Mouse (Mus musculus) layer of hippocampus, postnatal 14 days (tissue): ENCODE measurements around the gene Rims1. TPM values are rescaled to one million over a fixed set of nuclear protein-coding genes. Genes with fewer than 3 reads are reported as not detected.

Experiments
- DNase-seq, 2 experiments: peaks; one replicate each; pipeline ENCODE4 v3.0.0; 2021 to 2022; ENCODE audit warnings: low spot score in 2 of 2, mixed read lengths in 1 of 2
- total RNA-seq, 2 experiments: library from RNA; stranded (reverse); gene quantifications; 2 replicates each; pipeline ENCODE4 v1.2.3; 2021

Rims1 gene
- total RNA-seq, 2 experiments from 2014 or later, result 241 to 261 TPM

DNA sequence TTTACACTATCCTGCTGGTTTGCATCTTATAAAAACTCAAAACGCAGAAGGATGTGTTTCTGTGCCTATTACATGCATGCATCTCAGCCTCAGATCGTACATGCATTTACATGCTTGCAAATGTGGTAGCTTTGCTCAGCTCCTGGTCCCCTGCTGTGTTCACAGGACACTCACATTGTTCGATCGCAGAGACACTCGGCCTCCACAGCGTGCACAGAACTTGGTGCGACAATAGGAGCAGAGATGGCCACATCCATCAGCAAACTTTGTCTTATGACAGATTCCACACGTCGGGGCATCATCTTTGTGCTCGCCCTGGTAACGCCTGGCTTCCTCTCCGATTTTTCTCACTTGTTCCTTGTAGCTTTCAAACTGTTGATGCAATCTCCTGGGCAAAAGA, 209.6 kb downstream of the Rims1 start:
- DNase-seq, result no peak

DNA sequence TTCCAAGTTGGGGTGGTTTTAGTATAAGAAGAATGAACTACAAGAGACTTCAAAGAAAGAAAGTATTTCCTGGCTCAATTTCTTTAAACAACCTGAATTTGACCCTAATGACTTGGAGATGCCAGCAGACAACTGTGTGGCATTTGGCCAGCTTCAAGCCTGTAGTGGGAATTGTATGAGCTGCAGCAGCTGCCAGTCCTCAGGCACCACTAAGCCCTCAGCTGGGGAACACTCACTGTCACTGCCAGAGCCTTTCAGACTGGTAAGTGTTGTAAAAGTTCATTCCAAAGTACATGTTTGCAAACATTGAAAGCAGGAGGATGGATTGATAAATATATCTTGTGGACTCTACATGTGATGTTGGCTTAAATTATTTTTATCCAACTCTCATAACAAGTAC, 211.0 kb downstream of the Rims1 start:
- no peak for DNase-seq

DNA sequence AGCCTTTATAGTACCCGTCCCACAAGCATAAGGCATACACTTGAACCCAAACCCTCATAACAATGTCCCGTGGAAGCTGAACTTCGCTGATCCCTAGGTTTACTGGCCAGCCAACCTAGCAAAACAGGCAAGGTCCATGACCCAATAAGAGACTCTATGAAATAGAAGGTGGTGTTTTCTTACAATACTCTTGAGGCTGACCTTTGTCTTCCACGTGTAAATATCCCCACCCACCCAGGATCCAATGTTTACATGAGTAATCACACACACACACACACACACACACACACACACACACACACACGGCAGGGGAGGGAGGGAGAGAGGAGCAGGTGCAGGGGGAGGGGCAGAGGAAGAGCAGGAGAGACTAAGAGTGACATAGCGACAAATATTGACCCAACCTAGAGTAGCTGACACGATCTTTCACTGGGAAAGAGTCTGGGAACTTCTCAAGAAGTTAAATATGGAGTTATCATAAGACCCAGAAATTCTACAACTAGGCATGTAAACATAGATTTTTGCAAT, 217.9 kb downstream of the Rims1 start:
- no peak for DNase-seq

DNA sequence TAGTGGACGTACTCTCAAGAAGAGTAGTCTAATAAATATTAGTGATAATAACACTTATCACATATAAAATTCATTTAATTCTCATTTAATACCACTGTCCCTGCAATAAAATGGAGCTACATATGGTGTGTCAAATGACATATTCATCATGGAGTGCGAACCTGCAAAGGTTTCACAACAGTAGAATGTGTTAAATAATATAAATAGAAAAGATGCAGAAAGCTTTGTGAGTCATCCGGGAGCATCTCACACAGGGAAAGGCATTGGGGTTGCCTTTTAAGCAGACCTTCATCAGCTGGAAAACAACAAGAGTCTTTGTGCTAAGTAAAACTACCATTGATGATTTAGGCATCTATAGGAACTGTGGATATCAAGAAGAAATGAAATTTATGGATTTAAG, 220.2 kb downstream of the Rims1 start:
- DNase-seq, result no peak

DNA sequence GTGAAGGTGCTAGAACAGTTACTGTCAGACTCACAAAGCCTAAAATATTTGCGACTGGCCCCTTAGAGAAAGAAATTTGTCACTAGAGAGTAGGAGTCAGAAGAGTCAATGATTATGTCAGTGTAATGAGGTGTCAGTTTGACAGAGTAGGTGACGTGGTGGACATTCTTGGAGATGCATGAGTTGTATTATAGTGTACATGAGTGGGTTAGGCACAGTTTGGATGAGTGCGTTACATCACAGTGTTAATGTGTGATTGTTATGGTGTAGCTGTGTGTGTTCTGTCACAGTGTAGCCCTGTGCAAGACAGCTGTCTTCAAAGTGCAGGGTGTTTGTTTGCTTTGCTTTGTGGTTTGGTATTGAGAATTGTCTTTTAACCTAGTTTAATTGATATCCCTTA, 226.3 kb downstream of the Rims1 start:
- DNase-seq, result no peak

DNA sequence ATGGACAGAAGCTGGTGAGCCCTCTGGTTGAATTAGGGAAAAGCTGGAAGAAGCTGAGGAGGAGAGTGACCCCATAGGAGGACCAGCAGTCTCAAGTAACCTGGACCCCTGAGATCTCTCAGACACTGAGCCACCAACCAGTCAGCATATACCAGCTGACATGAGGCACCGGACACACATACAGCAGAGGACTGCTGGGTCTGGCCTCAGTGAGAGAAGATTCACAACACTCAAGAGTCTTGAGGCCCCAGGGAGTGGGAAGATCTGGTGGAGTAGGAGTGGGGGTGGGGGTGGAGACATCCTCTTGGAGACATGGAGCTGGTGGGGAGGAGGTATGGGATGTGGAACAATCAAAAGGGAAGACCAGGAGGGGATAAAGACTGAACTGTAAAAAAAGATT, 233.1 kb downstream of the Rims1 start:
- no peak for DNase-seq

DNA sequence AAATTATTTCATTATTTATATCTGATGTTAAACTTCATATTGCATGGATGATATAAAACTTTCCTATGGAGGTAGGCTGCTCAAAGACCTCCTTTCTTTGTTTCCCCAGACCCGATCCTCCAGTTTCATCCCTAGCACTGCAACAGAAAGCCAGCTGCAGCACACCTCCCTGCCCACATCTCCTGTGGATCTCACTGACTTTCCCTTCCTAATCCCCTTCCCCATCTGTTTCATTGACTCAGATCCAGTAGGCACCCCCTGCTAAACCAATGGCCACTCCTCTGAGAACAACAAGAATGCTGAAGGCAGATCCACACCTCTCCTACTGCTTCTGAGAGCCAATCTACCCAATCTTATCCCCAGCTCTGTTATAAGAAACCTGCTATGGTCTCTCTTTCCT, 259.5 kb downstream of the Rims1 start:
- no peak for DNase-seq

DNA sequence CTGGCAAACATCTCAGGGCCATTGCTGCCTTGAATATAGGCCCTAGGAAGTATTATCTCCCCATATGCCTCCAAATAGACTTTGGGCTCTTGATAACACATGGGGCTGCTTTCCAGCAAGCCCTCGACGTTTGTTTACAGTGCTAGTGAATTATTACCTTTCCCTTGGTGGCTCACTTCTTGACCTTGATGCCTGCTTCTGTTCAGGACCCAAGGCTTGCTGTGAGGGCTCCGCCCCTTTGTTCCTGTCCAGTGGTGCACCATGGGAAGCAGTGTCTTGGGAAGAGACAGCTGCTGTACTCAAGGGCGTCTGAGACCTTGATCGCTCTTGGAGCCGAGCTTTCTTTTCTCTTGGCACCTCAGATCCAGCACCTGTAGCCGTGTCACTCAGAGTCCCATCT, 267.7 kb downstream of the Rims1 start:
- DNase-seq, result no peak

DNA sequence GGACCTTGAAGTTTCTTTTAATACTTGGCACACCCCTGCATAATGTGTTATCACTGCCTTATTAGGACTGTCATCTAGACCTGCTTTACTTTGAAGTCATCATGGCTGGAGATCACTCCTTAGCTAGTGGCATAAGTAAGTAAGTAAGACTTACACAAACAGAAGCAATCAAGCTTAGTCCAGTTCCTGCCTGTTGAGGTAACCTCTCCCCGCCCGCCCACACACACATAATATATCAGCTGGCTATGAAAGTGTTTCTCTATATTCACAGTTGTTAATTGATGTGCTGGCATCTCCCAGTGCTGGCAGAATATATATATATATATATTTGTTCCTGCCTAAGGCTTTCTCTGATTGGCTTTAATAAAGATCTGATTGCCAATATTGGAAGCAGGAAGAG, 269.0 kb downstream of the Rims1 start:
- DNase-seq, result no peak

DNA sequence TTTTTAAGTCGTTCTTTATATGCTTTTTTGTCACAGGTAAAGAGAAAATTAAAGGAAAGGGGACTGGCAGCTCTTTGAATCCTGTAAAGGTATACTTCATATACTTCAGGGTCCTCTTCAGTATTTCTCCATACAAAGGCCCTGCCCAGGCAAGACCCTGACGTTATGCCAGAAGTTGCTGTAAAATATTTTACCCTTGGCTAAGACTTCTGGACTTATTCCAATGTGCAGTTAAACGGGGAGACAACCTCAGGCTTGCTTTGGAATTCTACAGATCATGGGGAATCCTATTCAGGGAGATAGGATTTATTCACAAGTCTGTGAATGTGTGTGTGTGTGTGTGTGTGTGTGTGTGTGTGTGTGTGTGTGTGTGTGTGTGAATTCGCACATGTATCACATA, 270.7 kb downstream of the Rims1 start:
- no peak for DNase-seq

DNA sequence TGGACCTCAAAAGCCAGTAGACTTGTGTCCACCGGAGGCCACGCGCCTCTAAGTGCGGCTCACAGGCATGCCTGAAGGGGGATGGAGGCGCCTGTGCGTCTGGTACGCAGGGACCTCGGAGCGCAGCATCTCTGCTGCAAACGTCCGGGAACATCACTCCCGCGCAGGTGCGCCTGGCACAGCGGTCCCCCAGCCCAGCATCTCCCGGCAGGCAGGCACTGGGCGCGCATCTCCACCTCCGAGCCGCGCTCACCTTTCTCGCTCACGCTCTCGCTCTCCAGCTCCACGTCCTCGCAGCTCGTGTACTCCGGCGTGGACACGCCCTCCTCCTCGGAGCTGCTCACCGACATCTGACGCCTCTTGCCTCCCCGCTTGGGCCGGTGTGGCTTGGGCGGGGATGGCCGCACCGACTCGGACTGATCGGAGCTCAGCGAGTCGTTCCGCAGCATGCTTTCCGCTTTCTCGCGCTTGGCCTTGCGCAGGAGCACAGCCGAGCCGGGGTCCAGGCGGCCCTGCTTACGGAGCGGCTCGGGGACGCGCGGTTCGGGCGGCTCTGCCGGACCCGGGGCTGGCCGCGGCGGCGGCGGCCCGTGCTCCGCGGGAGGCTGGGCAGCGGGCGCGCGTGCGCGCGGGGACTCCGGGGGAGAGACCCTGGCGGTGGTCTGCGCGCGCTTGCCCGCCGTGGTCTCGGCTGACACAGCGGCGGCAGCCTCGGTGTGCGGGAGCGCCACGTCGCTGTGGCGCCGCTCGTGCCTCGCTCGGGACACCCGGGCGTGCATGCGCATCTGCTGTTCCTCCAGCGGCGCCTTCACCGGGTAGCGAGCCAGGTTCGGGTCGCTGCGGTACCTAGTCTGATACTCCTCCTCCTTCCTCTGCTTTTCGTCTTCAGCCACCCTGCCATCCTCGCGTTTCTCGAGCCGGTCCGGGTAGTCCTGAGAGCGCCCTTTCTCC, 272.4 kb downstream of the Rims1 start:
- peak; percentile 29 to 36 for DNase-seq

DNA sequence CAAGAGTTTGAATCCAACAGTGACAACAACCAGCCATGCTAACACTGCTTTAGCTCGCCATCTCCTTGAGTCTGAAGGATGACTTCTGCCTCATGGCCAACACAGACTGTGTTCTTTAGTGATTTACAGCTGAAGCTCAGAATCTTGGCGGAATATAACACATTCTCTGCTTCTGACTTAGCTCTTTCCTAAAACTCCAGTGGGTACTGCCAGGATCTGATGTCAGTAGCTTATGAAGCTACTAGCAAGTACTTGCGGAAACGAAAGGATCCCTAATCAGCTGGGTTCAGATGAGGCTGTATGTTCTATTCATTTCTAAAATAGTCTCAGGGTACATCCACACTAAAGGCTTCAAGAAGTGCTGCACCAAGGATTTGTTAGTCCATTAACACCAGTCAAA, 290.7 kb downstream of the Rims1 start:
- DNase-seq, result peak in 1 of 2 experiments; percentile 24

DNA sequence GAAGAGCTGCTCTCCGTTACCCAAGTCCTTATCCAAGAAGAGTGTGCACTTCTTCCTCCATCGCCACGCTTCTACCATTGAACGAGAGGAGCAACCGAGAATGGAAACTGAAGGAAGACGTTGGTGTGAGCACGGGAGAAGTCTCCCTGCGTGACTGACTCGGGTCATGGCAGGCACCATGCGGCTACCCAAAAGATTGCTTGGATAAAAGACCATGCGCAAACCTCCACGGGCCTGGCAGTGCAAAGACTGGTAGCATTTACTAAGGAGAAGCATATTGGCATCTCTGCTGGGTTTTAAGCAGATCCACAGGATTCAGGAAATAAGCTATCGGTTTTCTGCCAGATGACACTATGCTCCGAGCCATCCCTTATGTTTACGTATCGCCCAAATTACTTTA, 293.4 kb downstream of the Rims1 start:
- DNase-seq, result no peak

DNA sequence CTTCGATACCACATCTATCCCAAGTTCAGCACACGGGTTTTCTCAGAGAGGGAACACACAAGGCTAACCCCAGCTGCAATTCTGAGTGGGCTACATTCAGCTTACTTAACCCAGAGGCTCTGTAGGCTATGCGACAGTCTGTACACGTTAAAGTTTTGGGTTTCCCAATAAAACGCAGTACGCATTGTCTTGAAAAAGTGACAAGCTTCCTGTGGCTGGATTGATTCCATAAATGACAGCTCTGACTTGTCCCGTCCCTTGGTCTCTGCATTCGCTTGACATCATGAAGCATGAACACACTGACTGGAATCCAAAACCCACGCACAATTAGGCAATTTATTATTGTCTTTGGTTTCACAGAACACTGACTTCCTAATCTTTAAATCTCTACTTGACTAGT, 294.2 kb downstream of the Rims1 start:
- no peak for DNase-seq

DNA sequence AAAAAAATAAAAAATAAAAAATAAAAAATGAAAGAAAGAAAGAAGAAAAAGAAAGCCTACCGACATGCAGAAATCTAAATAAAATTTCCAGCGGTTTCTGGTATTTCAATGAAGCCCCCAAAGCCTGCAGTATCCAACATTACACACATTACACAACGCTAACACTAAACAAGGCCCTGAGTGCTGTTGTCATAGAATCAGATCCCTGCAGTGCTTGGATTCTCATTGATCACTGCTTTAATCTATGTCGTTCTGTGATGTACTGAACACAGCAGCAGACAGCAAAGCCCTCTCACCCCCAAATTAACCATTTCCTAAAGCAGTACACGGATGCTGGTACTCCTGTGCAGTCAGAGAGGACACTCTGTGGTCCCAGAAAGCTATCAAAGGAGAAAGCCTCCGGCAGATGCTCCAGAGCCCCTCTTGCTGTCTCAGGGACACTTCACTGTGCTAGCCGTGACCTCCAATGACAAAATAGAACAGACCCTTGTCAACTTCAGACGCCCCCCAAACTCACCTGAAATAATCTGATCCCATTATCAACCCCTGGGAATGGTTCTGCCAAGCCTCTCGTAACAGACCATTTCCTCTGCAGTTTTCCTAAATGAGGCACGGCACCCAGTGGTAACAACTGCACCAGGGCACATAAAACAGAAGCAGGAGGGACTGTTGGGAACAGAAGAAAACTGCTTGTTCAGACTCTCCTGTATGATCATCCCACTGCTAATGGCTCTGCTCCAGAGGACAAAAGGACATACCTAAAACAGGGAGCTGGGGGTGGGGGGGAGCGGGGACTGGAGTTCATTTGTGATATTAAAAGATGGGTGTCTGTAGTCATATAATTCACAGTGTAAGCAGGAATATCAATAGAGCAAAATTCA, 296.8 kb downstream of the Rims1 start:
- DNase-seq, result no peak

DNA sequence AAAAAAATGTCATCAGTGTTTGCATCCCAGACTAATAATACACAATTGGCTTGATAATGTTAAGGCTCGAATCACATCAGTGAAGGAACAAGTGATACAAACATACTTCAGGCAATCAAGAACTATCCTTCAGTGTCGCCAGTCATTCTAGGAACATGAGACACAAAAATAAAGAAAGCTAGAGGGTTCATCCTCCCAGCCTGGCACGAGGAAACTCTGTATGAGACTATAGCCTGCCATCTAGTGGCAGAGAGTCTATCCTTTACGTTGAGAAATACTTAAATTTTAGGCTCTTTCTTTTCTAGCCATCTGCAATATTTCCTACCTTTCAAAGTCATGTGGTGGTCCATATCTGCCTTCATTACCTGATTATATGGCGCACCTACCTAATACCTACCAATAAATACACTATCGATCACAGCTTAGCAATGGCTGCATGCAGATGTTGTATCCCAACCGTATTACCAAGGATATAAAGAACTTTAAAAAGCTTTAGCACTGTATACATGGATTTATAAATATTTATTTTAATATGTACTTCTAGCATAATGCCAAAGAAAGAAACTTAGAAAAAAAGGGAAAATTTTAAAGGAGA, 318.4 kb downstream of the Rims1 start:
- no peak for DNase-seq

DNA sequence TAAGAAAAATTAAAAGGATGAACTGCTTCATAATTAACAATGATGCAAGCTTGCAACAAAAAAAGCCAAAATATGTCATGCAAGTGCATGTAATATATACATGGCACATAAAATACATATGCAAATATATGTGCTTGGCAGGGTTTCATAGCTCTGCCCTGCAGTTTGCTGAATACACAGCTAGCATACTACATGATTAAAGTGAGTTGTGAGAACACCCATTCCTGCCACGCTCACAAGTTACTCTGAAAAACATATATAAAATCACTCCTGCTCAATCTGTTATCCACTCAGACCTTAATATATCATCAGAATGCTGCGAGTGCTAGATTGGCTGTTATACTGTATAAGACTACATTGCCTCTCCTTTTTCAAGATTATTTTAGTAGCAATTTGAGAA, 329.6 kb downstream of the Rims1 start:
- no peak for DNase-seq

DNA sequence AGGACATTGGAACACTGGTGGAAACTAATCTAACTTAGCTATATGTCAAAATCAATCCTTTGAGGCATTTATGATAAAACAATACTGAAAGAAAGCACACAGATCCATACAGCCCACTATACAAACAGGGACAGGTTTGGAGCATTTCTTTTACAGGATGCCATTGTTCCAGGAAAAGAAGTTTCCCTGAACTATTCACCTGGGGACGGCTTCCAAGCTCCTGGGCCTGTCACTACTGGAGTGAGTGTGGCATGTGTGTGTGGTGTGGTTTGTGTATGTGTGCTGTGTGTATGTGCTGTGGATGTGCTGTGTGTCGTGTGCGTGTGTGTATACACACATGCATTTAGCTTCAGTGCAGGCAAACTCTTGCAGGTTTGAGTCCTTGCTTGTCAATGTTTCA, 338.8 kb downstream of the Rims1 start:
- DNase-seq, result no peak

DNA sequence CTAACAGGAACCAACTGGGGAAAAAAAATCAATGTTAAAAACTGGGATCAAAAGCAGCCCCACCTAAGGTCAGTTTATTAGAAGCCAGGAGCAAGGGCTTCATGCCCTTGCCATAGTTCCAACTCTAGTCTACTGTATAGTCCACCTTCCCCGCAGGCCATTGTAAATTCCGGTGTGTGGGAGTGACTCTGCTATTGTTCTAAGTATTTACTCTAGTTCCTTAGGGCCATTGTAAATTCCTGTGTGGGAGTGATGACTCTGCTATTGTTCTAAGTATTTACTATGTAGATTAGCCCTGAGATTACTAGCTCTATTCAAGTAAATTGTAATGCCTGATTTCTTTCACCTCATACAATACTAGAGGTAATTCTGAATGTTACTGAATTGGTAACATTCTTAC, 339.2 kb downstream of the Rims1 start:
- DNase-seq, result no peak

DNA sequence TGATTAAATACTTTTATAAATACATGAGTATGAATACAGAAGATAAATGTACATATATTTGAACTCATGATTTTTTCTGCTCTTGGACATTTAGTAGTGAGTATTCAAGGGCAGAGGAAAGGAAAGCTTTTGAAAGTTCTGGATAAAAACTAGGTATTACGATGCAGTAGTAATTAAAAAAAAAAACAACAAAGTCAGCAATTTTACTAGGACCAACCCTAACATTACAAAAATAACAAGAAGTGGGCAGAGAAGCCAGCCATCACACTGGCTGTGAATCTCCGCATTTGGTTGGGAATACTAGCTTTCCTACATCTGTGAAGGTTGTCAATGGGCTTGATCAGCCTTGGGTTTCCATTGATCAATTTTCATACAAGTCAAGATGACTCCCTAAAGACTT, 381.8 kb downstream of the Rims1 start:
- DNase-seq, result no peak

DNA sequence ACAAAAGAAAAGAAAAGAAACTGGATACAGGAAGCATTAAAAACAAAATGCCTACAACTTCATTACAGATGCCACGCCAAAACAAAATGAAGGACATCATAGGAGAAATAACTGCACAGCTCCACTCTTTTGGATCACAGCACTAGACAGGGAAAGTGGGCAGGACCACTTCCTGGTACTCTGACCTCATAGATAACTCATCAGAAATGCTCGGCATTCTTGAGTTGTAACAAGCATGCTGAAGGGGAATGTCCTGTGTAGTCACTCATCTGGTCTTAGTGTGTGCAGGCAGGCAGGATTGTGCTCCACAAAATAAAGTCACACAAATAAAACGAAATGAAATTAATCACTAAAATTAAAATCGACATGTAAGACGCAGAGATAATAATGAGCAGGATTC, 383.7 kb downstream of the Rims1 start:
- DNase-seq, result no peak

DNA sequence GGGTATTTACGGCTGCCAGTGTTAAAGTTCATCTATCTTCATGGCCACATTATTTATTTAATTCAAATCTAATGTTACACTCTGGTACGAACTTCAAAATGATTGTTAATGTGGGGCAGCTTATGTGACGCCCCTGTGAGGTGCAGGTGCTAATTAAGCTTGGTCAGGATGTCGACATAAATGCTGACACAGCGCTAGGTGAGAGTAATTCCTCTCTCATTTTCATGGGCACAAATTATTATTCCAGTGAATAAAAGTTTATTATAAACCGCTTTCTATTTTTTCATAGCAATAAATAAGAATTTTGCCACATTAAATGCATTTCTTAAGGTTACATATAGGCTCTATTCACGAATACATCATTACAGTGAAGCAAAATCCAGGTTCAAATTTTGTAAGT, 395.6 kb downstream of the Rims1 start:
- DNase-seq, result no peak
